Mouse (Mus musculus): ENCODE results near the gene Tacr3. TPM values are rescaled to one million over a fixed set of nuclear protein-coding genes. Genes with fewer than 3 reads are reported as not detected.

The Tacr3 gene
- not detected for total RNA-seq (2021)
- long read RNA-seq, experiment 1, result 0 reads
- long read RNA-seq, experiment 2, result 0 reads

- peak in 1 of 2 experiments; percentile 7 for DNase-seq
- intact Hi-C loops (cut with DNase I), result no loop called here
Measured at GRCm38 (mm10) chr3:134828875-134829530, at the start of gene Tacr3. Gene Tacr3, plus strand, starts transcription at chr3:134829007.

GRCm38 (mm10) chr3:134828492-134828874 lies 324 bp upstream of the Tacr3 start:
- DNase-seq, result no peak
- intact Hi-C loops (cut with DNase I), result no loop called here

- intact Hi-C loops (cut with DNase I), result no loop called here
Measured at GRCm38 (mm10) chr3:134829531-134829921, 719 bp downstream of the Tacr3 start.

GRCm38 (mm10) chr3:134851342-134851741 lies 22.5 kb downstream of the Tacr3 start:
- no peak for DNase-seq
- intact Hi-C loops (cut with DNase I), result no loop called here

More at GRCm38 (mm10) chr3:134829531-134829921, 719 bp downstream of the Tacr3 start:
- no peak for DNase-seq

GRCm38 (mm10) chr3:134877701-134878100 lies 48.9 kb downstream of the Tacr3 start:
- DNase-seq, result no peak
- intact Hi-C loops (cut with DNase I), result no loop called here

GRCm38 (mm10) chr3:134895831-134896230 lies 67.0 kb downstream of the Tacr3 start:
- intact Hi-C loops (cut with DNase I), result no loop called here

GRCm38 (mm10) chr3:134908890-134909289 lies 80.1 kb downstream of the Tacr3 start:
- intact Hi-C loops (cut with DNase I), result no loop called here
- DNase-seq, result no peak

More at GRCm38 (mm10) chr3:134895831-134896230, 67.0 kb downstream of the Tacr3 start:
- no peak for DNase-seq

- intact Hi-C loops (cut with DNase I), result no loop called here
- DNase-seq, result no peak
Measured at GRCm38 (mm10) chr3:134934703-134935102, 105.9 kb downstream of the Tacr3 start.

GRCm38 (mm10) chr3:134935461-134935860 lies 106.7 kb downstream of the Tacr3 start:
- intact Hi-C loops (cut with DNase I), result no loop called here
- no peak for DNase-seq

- intact Hi-C loops (cut with DNase I), result no loop called here
- DNase-seq, result no peak
Measured at GRCm38 (mm10) chr3:134963461-134963860, 134.7 kb downstream of the Tacr3 start.

GRCm38 (mm10) chr3:134978902-134979301 lies 150.1 kb downstream of the Tacr3 start:
- no peak for DNase-seq
- intact Hi-C loops (cut with DNase I), result no loop called here

GRCm38 (mm10) chr3:134980140-134980539 lies 151.3 kb downstream of the Tacr3 start:
- DNase-seq, result no peak
- intact Hi-C loops (cut with DNase I), result no loop called here
